Mouse (Mus musculus): ENCODE results near the gene Gatm. TPM values are rescaled to one million over a fixed set of nuclear protein-coding genes. Genes with fewer than 3 reads are reported as not detected.

Gatm gene
- polyA plus RNA-seq, 1 experiment, result 13.5 TPM

DNA sequence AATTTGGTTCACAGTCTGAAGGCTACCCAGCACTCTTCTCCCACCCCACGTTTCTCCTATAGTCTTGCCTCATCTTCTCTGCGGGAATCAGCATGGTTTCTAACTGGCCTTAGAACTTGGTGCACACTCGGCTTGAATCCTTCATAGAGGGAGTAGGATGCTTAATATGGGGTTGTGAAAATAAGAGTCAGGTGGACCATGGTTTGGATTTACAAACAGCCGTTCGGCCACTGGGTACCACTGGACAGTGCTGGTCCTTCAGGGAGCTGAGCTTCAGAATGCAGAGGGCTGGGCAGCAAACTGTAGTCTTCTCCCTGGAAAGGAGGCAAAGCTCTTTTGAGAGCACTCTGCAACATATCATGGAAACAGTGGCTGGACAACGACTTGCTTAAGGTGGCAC is 6.7 kb upstream of the Gatm start:
- 87% methylated on average over 6 of the region's 6 CpGs for WGBS

DNA sequence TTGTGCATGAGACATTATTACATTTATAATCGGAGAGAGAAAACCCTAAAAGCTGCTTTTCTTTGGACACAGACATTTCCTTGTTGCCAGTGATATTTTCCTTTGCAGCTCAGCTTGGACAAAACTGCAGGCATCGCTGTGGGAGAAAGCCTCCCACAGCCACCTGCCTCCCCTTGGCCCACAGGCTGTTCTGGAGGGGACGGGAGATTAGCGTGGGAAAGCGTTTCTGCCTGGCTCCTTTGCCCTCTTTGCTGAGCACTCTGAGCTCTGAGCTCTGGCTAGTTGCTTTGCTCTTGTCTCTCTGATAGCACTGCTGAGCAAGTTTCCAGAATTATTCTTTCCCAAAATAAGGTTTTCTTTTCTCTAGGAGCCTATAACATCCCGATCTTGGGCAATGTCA is 5.1 kb upstream of the Gatm start:
- 88% methylated on average over 6 of the region's 6 CpGs for WGBS
- no peaks in the 10 kb centered on the region for H3K36me3 ChIP-seq (ENCODE audit: control insufficient read depth, insufficient read depth, low read length)
- no peak for TF ChIP-seq CTCF (IDR thresholded peaks at IDR 0.05; ENCODE audit: borderline replicate concordance, control insufficient read depth, extremely low read depth, insufficient read depth, low read length, poor library complexity)

More for the DNA sequence above, 6.7 kb upstream of the Gatm start:
- no peaks in the 10 kb centered on the region for H3K27me3 ChIP-seq (ENCODE audit: control insufficient read depth, insufficient read depth, low read length)
- no peak for DNase-seq
- no peak overlapping the region for H3K27ac ChIP-seq (ENCODE audit: control insufficient read depth, insufficient read depth, low read length)
- H3K4me3 ChIP-seq (ENCODE audit: control insufficient read depth, insufficient read depth, low read length), result no peak overlapping the region
- H3K36me3 ChIP-seq (ENCODE audit: control insufficient read depth, insufficient read depth, low read length), result no peaks in the 10 kb centered on the region
- H3K4me1 ChIP-seq (replicated peaks; ENCODE audit: control insufficient read depth, insufficient read depth, low read length), result no peaks in the 10 kb centered on the region
- no peak for TF ChIP-seq CTCF (IDR thresholded peaks at IDR 0.05; ENCODE audit: borderline replicate concordance, control insufficient read depth, extremely low read depth, insufficient read depth, low read length, poor library complexity)
- no peak for TF ChIP-seq POLR2A (IDR thresholded peaks at IDR 0.05; ENCODE audit: control insufficient read depth, extremely low read depth, insufficient read depth, low read length, poor library complexity)

DNA sequence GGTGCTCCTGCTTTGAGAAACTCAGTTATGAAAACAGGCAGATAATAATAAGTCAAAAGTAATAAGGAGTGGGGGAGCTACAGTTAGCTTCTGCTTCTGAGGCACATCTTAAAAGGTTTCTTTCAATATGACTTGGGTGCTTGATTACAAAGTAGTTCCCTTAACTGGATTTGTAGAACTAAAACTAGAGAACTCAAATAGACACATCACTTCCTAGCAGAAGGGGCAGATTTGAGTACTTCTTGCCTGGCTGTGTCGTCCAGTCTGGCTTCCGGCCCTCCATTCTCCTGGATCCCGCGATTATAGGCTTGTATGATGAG is 511 bp upstream of the Gatm start:
- H3K4me1 ChIP-seq (replicated peaks; ENCODE audit: control insufficient read depth, insufficient read depth, low read length), result peaks cover 9% of the 10 kb centered on the region
- no peak for DNase-seq
- peaks cover 11% of the 10 kb centered on the region; the same call in 1 of the 2 replicates for H3K27me3 ChIP-seq (ENCODE audit: control insufficient read depth, insufficient read depth, low read length)
- no peak overlapping the region for H3K27ac ChIP-seq (ENCODE audit: control insufficient read depth, insufficient read depth, low read length)
- H3K36me3 ChIP-seq (ENCODE audit: control insufficient read depth, insufficient read depth, low read length), result no peaks in the 10 kb centered on the region
- no peak overlapping the region for H3K4me3 ChIP-seq (ENCODE audit: control insufficient read depth, insufficient read depth, low read length)
- 86% methylated on average over 4 of the region's 4 CpGs for WGBS
- TF ChIP-seq POLR2A (IDR thresholded peaks at IDR 0.05; ENCODE audit: control insufficient read depth, extremely low read depth, insufficient read depth, low read length, poor library complexity) (no peak), CTCF (IDR thresholded peaks at IDR 0.05; ENCODE audit: borderline replicate concordance, control insufficient read depth, extremely low read depth, insufficient read depth, low read length, poor library complexity) (no peak)

More for the DNA sequence above, 5.1 kb upstream of the Gatm start:
- H3K4me1 ChIP-seq (replicated peaks; ENCODE audit: control insufficient read depth, insufficient read depth, low read length), result peaks cover 2% of the 10 kb centered on the region
- H3K4me3 ChIP-seq (ENCODE audit: control insufficient read depth, insufficient read depth, low read length), result no peak overlapping the region
- H3K27me3 ChIP-seq (ENCODE audit: control insufficient read depth, insufficient read depth, low read length), result 0 out of 2 replicates have a peak, but pooled peaks cover 6% of the 10 kb centered on the region
- H3K27ac ChIP-seq (ENCODE audit: control insufficient read depth, insufficient read depth, low read length), result no peak overlapping the region
- DNase-seq, result no peak

DNA sequence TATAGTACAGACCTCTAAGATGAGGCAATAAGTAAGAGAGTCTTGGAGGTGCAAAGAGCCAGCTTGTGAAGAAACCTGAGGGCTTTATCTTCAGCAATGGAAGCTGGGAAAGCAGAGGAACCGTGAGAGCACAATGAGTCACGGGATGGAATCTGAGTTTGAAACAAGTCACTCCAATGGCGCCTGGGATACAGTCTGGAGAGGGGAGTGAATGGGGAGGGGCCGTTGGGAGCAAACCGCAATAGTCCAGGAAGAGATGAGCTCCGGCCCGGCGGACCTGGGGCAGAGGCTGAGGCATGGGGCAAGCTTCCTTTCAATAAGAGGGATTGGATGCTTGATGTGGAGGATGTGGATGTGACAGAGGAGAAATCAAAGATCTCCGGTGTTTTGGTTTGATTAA is 2.3 kb downstream of the Gatm start:
- Histone ChIP-seq H3K36me3 (ENCODE audit: control insufficient read depth, insufficient read depth, low read length) (no peaks in the 10 kb centered on the region), H3K27ac (ENCODE audit: control insufficient read depth, insufficient read depth, low read length) (no peak overlapping the region), H3K27me3 (ENCODE audit: control insufficient read depth, insufficient read depth, low read length) (peaks cover 11% of the 10 kb centered on the region; the same call in 1 of the 2 replicates), H3K4me3 (ENCODE audit: control insufficient read depth, insufficient read depth, low read length) (no peak overlapping the region), H3K4me1 (replicated peaks; ENCODE audit: control insufficient read depth, insufficient read depth, low read length) (peaks cover 9% of the 10 kb centered on the region)
- 95% methylated on average over 9 of the region's 9 CpGs for WGBS
- no peak for TF ChIP-seq POLR2A (IDR thresholded peaks at IDR 0.05; ENCODE audit: control insufficient read depth, extremely low read depth, insufficient read depth, low read length, poor library complexity)
- no peak for TF ChIP-seq CTCF (IDR thresholded peaks at IDR 0.05; ENCODE audit: borderline replicate concordance, control insufficient read depth, extremely low read depth, insufficient read depth, low read length, poor library complexity)
- DNase-seq, result no peak

DNA sequence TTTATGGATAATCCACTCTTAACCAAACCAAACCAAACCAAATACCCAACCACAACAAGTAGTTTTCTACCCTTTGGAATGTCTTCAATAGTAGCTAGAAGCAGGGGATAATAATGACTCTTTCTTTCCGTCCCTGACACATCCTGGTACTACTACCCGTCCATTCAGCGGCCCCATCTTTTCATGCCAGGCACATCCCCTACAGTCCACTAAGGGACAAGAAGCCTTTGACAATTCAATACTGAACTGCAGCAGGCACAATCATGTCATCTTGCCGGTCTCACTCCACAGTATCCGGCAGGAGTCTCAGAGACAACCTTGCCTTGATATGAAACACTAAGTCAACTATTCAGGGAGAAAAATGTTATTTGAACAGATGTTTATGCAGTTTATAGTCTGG is 5.3 kb downstream of the Gatm start:
- no peak for DNase-seq
- Histone ChIP-seq H3K27ac (ENCODE audit: control insufficient read depth, insufficient read depth, low read length) (no peak overlapping the region), H3K27me3 (ENCODE audit: control insufficient read depth, insufficient read depth, low read length) (peaks cover 3% of the 10 kb centered on the region; the same call in 1 of the 2 replicates), H3K36me3 (ENCODE audit: control insufficient read depth, insufficient read depth, low read length) (no peaks in the 10 kb centered on the region), H3K4me1 (replicated peaks; ENCODE audit: control insufficient read depth, insufficient read depth, low read length) (peaks cover 3% of the 10 kb centered on the region), H3K4me3 (ENCODE audit: control insufficient read depth, insufficient read depth, low read length) (no peak overlapping the region)
- TF ChIP-seq CTCF (IDR thresholded peaks at IDR 0.05; ENCODE audit: borderline replicate concordance, control insufficient read depth, extremely low read depth, insufficient read depth, low read length, poor library complexity) (no peak), POLR2A (IDR thresholded peaks at IDR 0.05; ENCODE audit: control insufficient read depth, extremely low read depth, insufficient read depth, low read length, poor library complexity) (no peak)
- WGBS, result 99% methylated on average over 5 of the region's 5 CpGs

DNA sequence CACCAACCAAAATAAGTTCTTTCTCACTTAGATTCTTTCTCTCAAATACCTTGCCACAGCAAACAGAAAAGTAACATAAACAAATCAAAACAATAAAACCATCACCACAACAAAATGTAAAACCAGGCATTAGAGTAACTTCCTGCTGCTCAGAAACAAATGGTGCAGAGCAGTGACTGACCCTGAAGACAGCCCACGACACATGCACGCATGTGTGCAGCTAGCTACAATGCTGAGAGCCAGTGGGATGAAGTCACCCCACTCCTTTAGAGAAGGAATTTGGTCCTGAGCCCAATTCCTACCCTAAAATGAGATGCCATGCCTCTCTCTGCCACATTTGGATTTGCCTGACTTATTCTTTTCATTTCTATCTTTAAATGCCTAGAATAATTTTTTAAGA is 9.7 kb downstream of the Gatm start:
- WGBS, result 97% methylated on average over 2 of the region's 2 CpGs
- H3K27ac ChIP-seq (ENCODE audit: control insufficient read depth, insufficient read depth, low read length), result no peak overlapping the region
- no peaks in the 10 kb centered on the region for H3K4me1 ChIP-seq (replicated peaks; ENCODE audit: control insufficient read depth, insufficient read depth, low read length)
- H3K27me3 ChIP-seq (ENCODE audit: control insufficient read depth, insufficient read depth, low read length), result no peaks in the 10 kb centered on the region
- no peak overlapping the region for H3K4me3 ChIP-seq (ENCODE audit: control insufficient read depth, insufficient read depth, low read length)
- H3K36me3 ChIP-seq (ENCODE audit: control insufficient read depth, insufficient read depth, low read length), result no peaks in the 10 kb centered on the region
- no peak for DNase-seq
- no peak for TF ChIP-seq CTCF (IDR thresholded peaks at IDR 0.05; ENCODE audit: borderline replicate concordance, control insufficient read depth, extremely low read depth, insufficient read depth, low read length, poor library complexity)
- no peak for TF ChIP-seq POLR2A (IDR thresholded peaks at IDR 0.05; ENCODE audit: control insufficient read depth, extremely low read depth, insufficient read depth, low read length, poor library complexity)

DNA sequence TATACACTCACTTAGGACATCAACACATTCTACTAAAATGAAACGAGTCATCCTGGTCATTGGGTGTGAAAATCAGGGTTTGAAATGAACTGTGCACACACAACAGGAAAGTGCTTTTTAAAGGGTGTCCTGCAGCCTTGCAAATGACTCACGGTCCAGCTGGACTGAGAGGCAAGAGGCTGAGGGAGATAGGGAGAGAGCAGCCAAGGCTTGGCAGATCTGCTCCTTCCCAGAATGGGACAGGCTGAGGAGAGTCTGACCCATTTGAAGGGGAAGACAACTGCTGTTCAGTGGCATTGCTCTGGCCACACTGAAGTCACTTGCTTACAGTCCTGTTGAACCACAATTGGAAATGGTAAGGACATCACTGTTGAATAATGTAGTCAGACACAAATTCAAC is 11.4 kb downstream of the Gatm start:
- TF ChIP-seq POLR2A (IDR thresholded peaks at IDR 0.05; ENCODE audit: control insufficient read depth, extremely low read depth, insufficient read depth, low read length, poor library complexity) (no peak), CTCF (IDR thresholded peaks at IDR 0.05; ENCODE audit: borderline replicate concordance, control insufficient read depth, extremely low read depth, insufficient read depth, low read length, poor library complexity) (no peak)
- 92% methylated on average over 2 of the region's 2 CpGs for WGBS

More for the DNA sequence above, 11.4 kb downstream of the Gatm start:
- Histone ChIP-seq H3K27ac (ENCODE audit: control insufficient read depth, insufficient read depth, low read length) (no peak overlapping the region), H3K36me3 (ENCODE audit: control insufficient read depth, insufficient read depth, low read length) (no peaks in the 10 kb centered on the region), H3K4me1 (replicated peaks; ENCODE audit: control insufficient read depth, insufficient read depth, low read length) (no peaks in the 10 kb centered on the region), H3K27me3 (ENCODE audit: control insufficient read depth, insufficient read depth, low read length) (no peaks in the 10 kb centered on the region), H3K4me3 (ENCODE audit: control insufficient read depth, insufficient read depth, low read length) (no peak overlapping the region)
- DNase-seq, result no peak

Data from thymus, adult 2 months (tissue).